Mouse (Mus musculus) bone marrow macrophage, adult 2 months (primary cell): ENCODE measurements around the gene Tbc1d5.

Experiments
- CTCF ChIP-seq: IDR thresholded peaks from 2 replicates; pipeline ENCODE4 v1.5.1; 2012; ENCODE audit warnings: low read depth, mild to moderate bottlenecking, low read length, moderate library complexity
- POLR2A ChIP-seq: IDR thresholded peaks from 2 replicates; pipeline ENCODE4 v1.6.1; 2012; ENCODE audit warnings: mild to moderate bottlenecking, low read depth, low read length, borderline replicate concordance

- TF ChIP-seq CTCF (no peak), POLR2A (no peak)
These were observed 1.2 kb downstream of the Tbc1d5 start for GRCm38 (mm10) chr17:51177923-51178322.
